Mouse (Mus musculus) heart, postnatal 0 days (tissue): ENCODE measurements at regions not wholly inside any gene's neighbourhood (a gene's known extent, or its start where the extent isn't known, plus 50 kb on each side); places are given as distances from the start of the nearest gene placed in this dataset.

Experiments used
- ATAC-seq: fragments of 200-750 bp; cut with Nextera tagmentation; 2 replicates; pipeline ENCODE4 v1.8.0; 2017; ENCODE audit warnings: low read depth, moderate number of reproducible peaks, moderate library complexity; ENCODE audit not compliant: insufficient read depth
- DNase-seq: peaks from one replicate; pipeline ENCODE4 v3.0.0-alpha.2; 2016; ENCODE audit warnings: low spot score
- H3K27ac ChIP-seq: fragments of 300-500 bp; sonication (generic); 2 replicates; pipeline ENCODE4 v1.5.1; 2014; ENCODE audit warnings: low read depth, mild to moderate bottlenecking
- H3K27me3 ChIP-seq: fragments of 300-500 bp; sonication (generic); 2 replicates; pipeline ENCODE4 v1.6.1; 2014; ENCODE audit warnings: low read length, mixed read lengths; ENCODE audit not compliant: control insufficient read depth, insufficient read depth
- H3K36me3 ChIP-seq: fragments of 300-500 bp; sonication (generic); replicated peaks from 2 replicates; pipeline ENCODE4 v1.6.1; 2014; ENCODE audit warnings: low read length, mixed read lengths; ENCODE audit not compliant: control insufficient read depth, insufficient read depth
- H3K4me1 ChIP-seq: fragments of 300-500 bp; sonication (generic); 2 replicates; pipeline ENCODE4 v1.6.1; 2014; ENCODE audit warnings: antibody characterized with exemption; ENCODE audit not compliant: control insufficient read depth, insufficient read depth
- H3K4me2 ChIP-seq: fragments of 300-500 bp; sonication (generic); 2 replicates; pipeline ENCODE4 v1.6.1; 2014; ENCODE audit warnings: low read depth, mild to moderate bottlenecking, low read length, moderate library complexity
- H3K4me3 ChIP-seq: fragments of 300-500 bp; sonication (generic); 2 replicates; pipeline ENCODE4 v1.5.1; 2014; ENCODE audit warnings: low read depth, low read length
- H3K9ac ChIP-seq: fragments of 300-500 bp; sonication (generic); replicated peaks from 2 replicates; pipeline ENCODE4 v1.6.1; 2014; ENCODE audit warnings: low read depth, low read length, mixed read lengths
- H3K9me3 ChIP-seq: fragments of 300-500 bp; sonication (generic); replicated peaks from 2 replicates; pipeline ENCODE4 v1.6.1; 2016; ENCODE audit warnings: low read length; ENCODE audit not compliant: control insufficient read depth
- CTCF ChIP-seq: IDR thresholded peaks from 2 replicates; pipeline ENCODE4 v1.5.1; 2016; ENCODE audit warnings: antibody characterized with exemption, control low read depth, low read depth
- EP300 ChIP-seq: IDR thresholded peaks from 2 replicates; pipeline ENCODE4 v1.6.1; 2016; ENCODE audit warnings: antibody characterized with exemption, low read depth
- WGBS: fragments of 180-500 bp; shearing (Covaris S2); extraction: QIAGEN DNeasy Blood & Tissue Kit; methylation state at CpG from one replicate; pipeline ENCODE4 v1.1.7; 2014; 5-methylcytosine and 5-hydroxymethylcytosine counted together

DNA sequence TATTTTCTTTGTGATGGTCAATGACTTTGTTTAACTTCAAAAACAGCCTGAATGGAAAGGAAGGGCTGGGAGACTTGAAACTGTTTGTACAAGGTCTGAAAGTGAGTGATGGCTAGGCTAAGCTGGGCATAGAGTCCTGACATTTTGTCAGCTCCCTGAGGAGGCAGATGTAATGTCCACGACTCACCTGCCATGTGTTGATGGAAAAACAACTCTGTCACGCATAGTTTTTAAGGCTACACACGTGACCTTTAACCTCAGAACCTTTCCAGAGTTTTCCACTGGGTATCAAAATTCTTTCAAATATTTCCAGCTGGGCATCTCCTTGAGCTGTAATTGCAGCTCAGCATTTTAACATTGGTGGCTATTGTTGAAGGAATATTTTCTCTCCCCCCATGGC is 190.2 kb upstream of the Lrig1 start:
- WGBS, result 65% methylated on average over 3 of the region's 3 CpGs
- Histone ChIP-seq H3K4me2 (no peak overlapping the region), H3K27ac (no peak overlapping the region), H3K27me3 (no peaks in the 10 kb centered on the region), H3K36me3 (no peaks in the 10 kb centered on the region), H3K4me3 (no peak overlapping the region), H3K4me1 (peaks cover 9% of the 10 kb centered on the region; the same call in 1 of the 2 replicates), H3K9me3 (no peaks in the 10 kb centered on the region), H3K9ac (no peak overlapping the region)
- TF ChIP-seq EP300 (no peak), CTCF (no peak)
- ATAC-seq (no peak), DNase-seq (no peak)

DNA sequence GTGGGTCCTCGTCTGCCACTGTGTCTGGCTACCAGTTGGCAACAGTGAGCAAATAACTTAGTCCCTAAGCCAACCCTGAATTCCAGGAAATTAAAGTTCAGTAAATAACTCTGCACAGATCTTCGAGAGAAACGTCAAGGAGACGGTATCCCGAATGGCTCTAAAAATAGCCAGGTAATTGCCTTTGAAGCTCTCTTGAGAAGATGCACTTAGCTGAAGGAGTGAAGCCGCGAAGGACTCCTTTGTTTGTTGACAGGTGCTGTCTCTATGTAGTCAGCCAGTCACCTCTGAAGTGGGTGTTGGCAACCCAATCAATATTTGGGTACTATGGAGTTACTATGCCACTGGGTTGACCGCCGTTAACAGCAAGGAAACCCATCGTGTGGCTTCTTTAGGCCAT is 189.3 kb upstream of the Lrig1 start:
- Histone ChIP-seq H3K9me3 (no peaks in the 10 kb centered on the region), H3K27ac (no peak overlapping the region), H3K36me3 (no peaks in the 10 kb centered on the region), H3K4me3 (no peak overlapping the region), H3K4me1 (peaks cover 9% of the 10 kb centered on the region; the same call in 1 of the 2 replicates), H3K9ac (no peak overlapping the region), H3K27me3 (no peaks in the 10 kb centered on the region), H3K4me2 (no peak overlapping the region)
- WGBS, result 33% methylated on average over 10 of the region's 10 CpGs
- DNase-seq, result no peak
- TF ChIP-seq CTCF (no peak), EP300 (no peak)
- ATAC-seq, result no peak

DNA sequence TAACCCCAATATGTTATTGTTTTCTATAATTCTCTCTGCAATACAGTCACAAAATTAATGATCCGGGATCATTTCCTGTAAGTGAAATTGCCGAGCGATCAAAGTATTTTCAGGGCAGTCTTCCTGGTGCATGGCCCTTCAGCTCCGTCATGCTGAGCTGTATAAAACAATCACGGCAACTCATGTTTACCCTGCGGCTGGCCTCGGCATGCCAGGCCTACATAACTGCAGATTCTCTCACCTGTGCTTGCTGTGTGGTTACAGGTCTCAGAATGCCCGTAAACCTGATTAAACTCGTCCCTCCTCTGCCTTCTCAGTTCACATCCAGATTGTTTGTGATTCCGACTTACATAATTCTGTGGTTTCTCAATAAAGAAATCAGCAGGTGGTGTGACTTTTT is 181.2 kb upstream of the Lrig1 start:
- H3K9me3 ChIP-seq, result no peaks in the 10 kb centered on the region
- H3K9ac ChIP-seq, result no peak overlapping the region
- H3K4me2 ChIP-seq, result no peak overlapping the region
- no peak for DNase-seq
- 88% methylated on average over 10 of the region's 10 CpGs for WGBS
- no peak overlapping the region for H3K4me3 ChIP-seq
- no peaks in the 10 kb centered on the region for H3K27me3 ChIP-seq
- no peaks in the 10 kb centered on the region for H3K4me1 ChIP-seq
- ATAC-seq, result no peak
- TF ChIP-seq CTCF, result no peak
- no peak for TF ChIP-seq EP300
- H3K36me3 ChIP-seq, result no peaks in the 10 kb centered on the region
- no peak overlapping the region for H3K27ac ChIP-seq

DNA sequence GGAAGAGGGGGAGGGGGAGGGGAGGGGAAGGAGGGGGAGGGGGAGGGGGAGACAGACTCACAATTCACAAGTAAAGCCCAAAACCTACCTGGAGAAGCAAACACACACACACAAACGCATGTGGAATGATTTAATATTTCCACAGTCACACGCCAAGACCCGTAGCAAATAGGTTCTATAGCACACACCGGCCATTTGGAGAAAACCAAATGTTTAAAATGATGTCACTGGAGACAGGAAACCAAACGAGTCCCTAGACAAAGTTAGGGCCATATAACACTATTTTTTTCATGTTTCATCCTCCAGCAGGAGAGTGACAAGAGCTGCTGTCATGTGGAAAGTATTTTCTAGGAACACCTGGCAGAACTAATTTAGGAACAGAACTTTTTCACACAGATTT is 175.9 kb upstream of the Lrig1 start:
- 73% methylated on average over 5 of the region's 5 CpGs for WGBS
- no peak for ATAC-seq
- no peak overlapping the region for H3K9ac ChIP-seq
- no peak overlapping the region for H3K4me2 ChIP-seq
- no peak overlapping the region for H3K27ac ChIP-seq
- no peaks in the 10 kb centered on the region for H3K36me3 ChIP-seq
- DNase-seq, result no peak
- TF ChIP-seq CTCF (no peak), EP300 (no peak)
- H3K4me3 ChIP-seq, result no peak overlapping the region
- no peaks in the 10 kb centered on the region for H3K4me1 ChIP-seq
- H3K9me3 ChIP-seq, result no peaks in the 10 kb centered on the region
- H3K27me3 ChIP-seq, result no peaks in the 10 kb centered on the region

DNA sequence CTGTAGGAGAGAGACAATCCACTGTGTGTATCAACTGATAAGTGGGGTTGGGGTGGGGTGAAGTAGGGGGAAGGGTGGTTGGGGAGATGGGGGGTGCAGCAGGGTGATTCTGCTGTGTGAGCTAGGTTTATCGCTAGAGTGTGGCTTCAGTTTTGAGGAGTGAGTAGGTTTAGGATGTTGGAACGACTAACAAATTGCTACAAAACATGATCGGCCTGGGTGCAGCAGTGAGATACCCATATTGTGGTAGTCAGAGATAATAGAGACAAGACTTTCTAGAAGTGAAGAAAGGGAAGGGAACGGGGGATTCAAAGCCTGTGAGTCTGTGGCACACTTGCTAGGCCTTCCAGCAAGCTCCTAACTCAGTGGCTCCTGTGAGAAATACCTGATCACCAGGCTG is 175.1 kb upstream of the Lrig1 start:
- H3K27ac ChIP-seq, result no peak overlapping the region
- H3K27me3 ChIP-seq, result no peaks in the 10 kb centered on the region
- H3K36me3 ChIP-seq, result no peaks in the 10 kb centered on the region
- no peak overlapping the region for H3K4me3 ChIP-seq
- DNase-seq, result no peak
- no peaks in the 10 kb centered on the region for H3K9me3 ChIP-seq
- H3K4me1 ChIP-seq, result no peaks in the 10 kb centered on the region
- no peak for ATAC-seq
- no peak for TF ChIP-seq EP300
- TF ChIP-seq CTCF, result no peak
- no peak overlapping the region for H3K9ac ChIP-seq
- 88% methylated on average over 4 of the region's 4 CpGs for WGBS
- H3K4me2 ChIP-seq, result no peak overlapping the region

DNA sequence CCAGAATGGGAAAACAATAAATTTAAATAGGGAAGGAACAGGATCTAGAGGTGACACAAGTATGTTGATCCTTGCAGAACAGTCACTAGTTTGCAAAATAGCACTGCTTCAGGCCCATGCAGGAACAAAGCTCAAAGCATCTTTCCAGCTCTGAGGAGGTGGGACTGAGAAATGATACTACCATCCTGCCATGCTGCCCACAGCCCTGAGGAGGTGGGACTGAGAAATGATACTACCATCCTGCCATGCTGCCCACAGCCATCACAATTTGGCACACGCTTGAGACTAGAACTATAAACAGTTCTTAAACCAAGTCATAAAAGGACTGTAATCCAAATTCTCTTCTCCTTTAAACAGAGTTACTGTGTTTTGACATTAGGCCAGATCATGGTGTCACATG is 174.5 kb upstream of the Lrig1 start:
- H3K36me3 ChIP-seq, result no peaks in the 10 kb centered on the region
- ATAC-seq, result no peak
- no peaks in the 10 kb centered on the region for H3K9me3 ChIP-seq
- 90% methylated on average over 1 of the region's 1 CpGs for WGBS
- H3K4me1 ChIP-seq, result no peaks in the 10 kb centered on the region
- H3K4me3 ChIP-seq, result no peak overlapping the region
- no peak overlapping the region for H3K9ac ChIP-seq
- H3K27me3 ChIP-seq, result no peaks in the 10 kb centered on the region
- no peak overlapping the region for H3K27ac ChIP-seq
- TF ChIP-seq CTCF (no peak), EP300 (no peak)
- DNase-seq, result no peak
- H3K4me2 ChIP-seq, result no peak overlapping the region
